8 mouse cellular contexts compared by ENCODE assay signal in genomic region chr2:3683751-3684229, GRCm38 (mm10).
A peak's percentile ranks its signal among the peaks of the same experiment; 100 is the strongest.
DNase-seq lines count a peak whose midpoint lies in the region; ATAC-seq and TF ChIP-seq lines count a peak whose summit lies in the region.

No protein-coding gene starts in this region.

- peaks cover 20% of the 10 kb centered on the region for H3K4me1 ChIP-seq in hindbrain, embryonic 13.5 days (replicated peaks)
- no peaks in the 10 kb centered on the region for H3K4me1 ChIP-seq in kidney, adult 2 months (ENCODE audit: control insufficient read depth, insufficient read depth, low read length)

- H3K4me3 ChIP-seq in hindbrain, embryonic 13.5 days = no peak overlapping the region
- H3K4me3 ChIP-seq in kidney, adult 2 months (ENCODE audit: insufficient read depth, low read depth, low read length) = no peak overlapping the region

- peak overlapping the region; percentile 80 for H3K27ac ChIP-seq in hindbrain, embryonic 13.5 days
- no peak overlapping the region for H3K27ac ChIP-seq in kidney, adult 2 months (ENCODE audit: insufficient read depth, low read depth, low read length)

- no peak for TF ChIP-seq CTCF in kidney, adult 2 months (conservative IDR thresholded peaks at IDR 0.05; ENCODE audit: insufficient read depth, insufficient read length, low read depth, low read length)

- no peaks in the 10 kb centered on the region for H3K9me3 ChIP-seq in hindbrain, embryonic 13.5 days

- no peaks in the 10 kb centered on the region for H3K27me3 ChIP-seq in hindbrain, embryonic 13.5 days
- H3K27me3 ChIP-seq in kidney, adult 2 months (replicated peaks; ENCODE audit: control insufficient read depth, insufficient read depth, low read length) = no peaks in the 10 kb centered on the region

- TF ChIP-seq POLR2A in kidney, adult 2 months (IDR thresholded peaks at IDR 0.05; ENCODE audit: low read depth, low read length) = no peak

- 30% methylated on average over 6 of the region's 6 CpGs for WGBS in hindbrain, embryonic 13.5 days
- 48% methylated on average over 6 of the region's 6 CpGs for WGBS in kidney, adult 2 months

- H3K4me2 ChIP-seq in hindbrain, embryonic 13.5 days = peak overlapping the region; percentile 29

- H3K9ac ChIP-seq in hindbrain, embryonic 13.5 days = peak overlapping the region; percentile 46; the same call in 1 of the 2 replicates

- peak; percentile 12 for DNase-seq in adrenal gland, postnatal 10 days
- no peak for DNase-seq in adrenal gland, postnatal 4 days (ENCODE audit: low spot score in 2 of 2)
- peak; percentile 13 for DNase-seq in lung, postnatal 10 days
- no peak for DNase-seq in lung, adult 18-20 months
- peak; percentile 25 for DNase-seq in retina, postnatal 1 day
- DNase-seq in cerebellum, adult 11 months = no peak
- no peak for DNase-seq in kidney, adult 2 months

- peak; percentile 59 for ATAC-seq in hindbrain, embryonic 13.5 days (ENCODE audit: low FRiP score)

- no peaks in the 10 kb centered on the region for H3K36me3 ChIP-seq in hindbrain, embryonic 13.5 days
- no peaks in the 10 kb centered on the region for H3K36me3 ChIP-seq in kidney, adult 2 months (ENCODE audit: control insufficient read depth, insufficient read depth, low read length)

Comparison
In these comparisons a context has a peak if more than half of its experiments do, and no peak if none do; other contexts are left out.
1. DNase-seq: peak in adrenal gland, postnatal 10 days (single experiment), lung, postnatal 10 days (single experiment) and retina, postnatal 1 day (single experiment); none in adrenal gland, postnatal 4 days (0 of 2), lung, adult 18-20 months (0 of 2), cerebellum, adult 11 months (single experiment) and kidney, adult 2 months (single experiment).